Mouse (Mus musculus) left cerebral cortex, postnatal 10 days (tissue): Measurements from ENCODE around the gene Nup107. TPM values are rescaled to one million over a fixed set of nuclear protein-coding genes. Genes with fewer than 3 reads are reported as not detected.

Source experiments
- DNase-seq, 2 experiments: peaks; one replicate each; pipeline ENCODE4 v3.0.0; 2021 to 2022; ENCODE audit warnings: low spot score in 2 of 2, mixed read lengths in 1 of 2; ENCODE audit errors: extremely low spot score in 1 of 2
- intact Hi-C: fragments of 180-260 bp; cut with DNase I; formaldehyde crosslinking; loops from one replicate; pipeline ENCODE4 v1.15.1; 2025
- total RNA-seq, 2 experiments: library from RNA; stranded (reverse); gene quantifications; 2 replicates each; pipeline ENCODE4 v1.2.3; 2021

Gene Nup107
- total RNA-seq, 2 experiments from 2014 or later = 16.8 to 18.0 TPM

- intact Hi-C loops = no loop called here
- no peak for DNase-seq
These were observed 15.6 kb upstream of the Nup107 start for GRCm38 (mm10) chr10:117808068-117808467.

- no peak for DNase-seq
- intact Hi-C loops = no loop called here
These were observed 13.4 kb upstream of the Nup107 start for GRCm38 (mm10) chr10:117805919-117806318.

- DNase-seq = no peak
- intact Hi-C loops = no loop called here
These were observed 11.7 kb upstream of the Nup107 start for GRCm38 (mm10) chr10:117803870-117804850.

- DNase-seq = no peak
- intact Hi-C loops = no loop called here
These were observed 9.4 kb upstream of the Nup107 start for GRCm38 (mm10) chr10:117801886-117802285.

- no peak for DNase-seq
- intact Hi-C loops = no loop called here
These were observed 7.3 kb upstream of the Nup107 start for GRCm38 (mm10) chr10:117799806-117800205.

GRCm38 (mm10) chr10:117798436-117799035, 6.0 kb upstream of the Nup107 start:
- intact Hi-C loops = no loop called here
- DNase-seq = no peak

GRCm38 (mm10) chr10:117797684-117798083, 5.2 kb upstream of the Nup107 start:
- DNase-seq = no peak
- intact Hi-C loops = no loop called here

GRCm38 (mm10) chr10:117797106-117797505, 4.6 kb upstream of the Nup107 start:
- intact Hi-C loops = no loop called here
- DNase-seq = no peak

- no peak for DNase-seq
- intact Hi-C loops = no loop called here
These were observed 3.7 kb upstream of the Nup107 start for GRCm38 (mm10) chr10:117796181-117796580.

GRCm38 (mm10) chr10:117795206-117795605, 2.7 kb upstream of the Nup107 start:
- DNase-seq = no peak
- intact Hi-C loops = no loop called here

GRCm38 (mm10) chr10:117793436-117794030, 1.0 kb upstream of the Nup107 start:
- intact Hi-C loops = loop anchor here (5.0 kb wide), 1 partner anchor 314 kb away; no protein-coding TSS in a partner anchor

GRCm38 (mm10) chr10:117791171-117791470, 1.4 kb downstream of the Nup107 start:
- no peak for DNase-seq
- intact Hi-C loops = loop anchor here (5.0 kb wide), 1 partner anchor 316 kb away; no protein-coding TSS in a partner anchor

More at GRCm38 (mm10) chr10:117793436-117794030, 1.0 kb upstream of the Nup107 start:
- no peak for DNase-seq

GRCm38 (mm10) chr10:117790421-117791170, 1.9 kb downstream of the Nup107 start:
- intact Hi-C loops = loop anchor here (5.0 kb wide), 1 partner anchor 317 kb away; no protein-coding TSS in a partner anchor
- no peak for DNase-seq

GRCm38 (mm10) chr10:117790011-117790410, 2.5 kb downstream of the Nup107 start:
- intact Hi-C loops = loop anchor here (5.0 kb wide), 1 partner anchor 317 kb away; no protein-coding TSS in a partner anchor
- DNase-seq = no peak

- intact Hi-C loops = no loop called here
- no peak for DNase-seq
These were observed 7.9 kb downstream of the Nup107 start for GRCm38 (mm10) chr10:117784646-117785045.

- intact Hi-C loops = no loop called here
- DNase-seq = no peak
These were observed 8.6 kb downstream of the Nup107 start for GRCm38 (mm10) chr10:117783786-117784420.

GRCm38 (mm10) chr10:117782491-117783260, 9.8 kb downstream of the Nup107 start:
- intact Hi-C loops = no loop called here
- no peak for DNase-seq

- DNase-seq = no peak
- intact Hi-C loops = no loop called here
These were observed 10.4 kb downstream of the Nup107 start for GRCm38 (mm10) chr10:117782056-117782455.
